Mouse (Mus musculus): ENCODE results near the gene Lpin2. TPM values are rescaled to one million over a fixed set of nuclear protein-coding genes. Genes with fewer than 3 reads are reported as not detected.

Lpin2 gene
- polyA plus RNA-seq, 1 experiment, result 30.2 TPM

DNA sequence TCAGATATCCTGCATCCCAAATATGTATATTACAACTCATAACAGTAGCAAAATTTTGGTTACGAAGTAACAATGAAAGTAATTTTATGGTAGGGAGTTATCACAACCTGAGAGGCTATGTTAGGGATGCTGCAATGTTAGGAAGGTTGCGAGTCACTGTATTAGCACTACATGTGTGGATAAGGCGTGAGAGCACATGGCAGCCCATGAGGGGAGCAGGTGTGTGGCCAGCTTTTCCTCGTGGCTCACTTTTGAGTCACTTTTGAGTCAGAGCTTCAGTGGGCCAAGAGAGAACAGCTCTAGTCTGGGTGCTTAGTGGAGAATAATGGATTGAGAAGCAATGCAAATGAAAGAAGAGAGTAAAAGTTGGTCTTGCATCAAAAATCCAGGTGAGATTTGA, 40.3 kb upstream of the Lpin2 start:
- Histone ChIP-seq H3K4me3 (replicated peaks; ENCODE audit: insufficient read depth, low read depth, low read length) (no peak overlapping the region), H3K4me1 (ENCODE audit: control insufficient read depth, insufficient read depth, low read length) (no peaks in the 10 kb centered on the region), H3K27me3 (ENCODE audit: control insufficient read depth, insufficient read depth, low read length) (no peaks in the 10 kb centered on the region), H3K27ac (ENCODE audit: insufficient read depth, low read length) (no peak overlapping the region)
- TF ChIP-seq POLR2A (IDR thresholded peaks at IDR 0.05; ENCODE audit: borderline replicate concordance, insufficient read depth, low read length) (no peak), CTCF (IDR thresholded peaks at IDR 0.05; ENCODE audit: borderline replicate concordance, insufficient read depth, low read depth, low read length) (no peak)
- DNase-seq, result no peak
- WGBS, result 55% methylated on average over 4 of the region's 4 CpGs

DNA sequence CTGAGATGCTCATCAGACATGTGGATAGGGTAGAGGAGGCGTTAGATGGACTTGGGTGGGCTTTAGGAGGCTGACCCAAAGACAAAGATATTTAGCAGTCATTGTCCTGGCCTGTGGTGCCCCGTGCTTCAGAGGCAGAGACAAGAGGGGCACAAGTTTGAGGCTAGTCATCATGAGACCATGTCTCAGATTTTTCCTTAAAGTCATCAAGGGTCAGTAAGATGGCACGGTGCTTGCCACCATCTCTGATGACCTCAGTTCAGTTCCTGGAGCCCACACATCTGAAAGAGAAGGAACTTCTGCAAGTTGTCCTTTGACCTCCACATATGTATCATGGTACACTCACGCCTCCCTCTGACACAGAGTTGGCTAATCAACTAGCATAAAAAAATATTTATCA, 39.2 kb upstream of the Lpin2 start:
- no peak overlapping the region for H3K27ac ChIP-seq (ENCODE audit: insufficient read depth, low read length)
- no peaks in the 10 kb centered on the region for H3K27me3 ChIP-seq (ENCODE audit: control insufficient read depth, insufficient read depth, low read length)
- no peak for DNase-seq
- no peak for TF ChIP-seq POLR2A (IDR thresholded peaks at IDR 0.05; ENCODE audit: borderline replicate concordance, insufficient read depth, low read length)
- no peak for TF ChIP-seq CTCF (IDR thresholded peaks at IDR 0.05; ENCODE audit: borderline replicate concordance, insufficient read depth, low read depth, low read length)
- no peak overlapping the region for H3K4me3 ChIP-seq (replicated peaks; ENCODE audit: insufficient read depth, low read depth, low read length)
- no peaks in the 10 kb centered on the region for H3K4me1 ChIP-seq (ENCODE audit: control insufficient read depth, insufficient read depth, low read length)
- 83% methylated on average over 4 of the region's 4 CpGs for WGBS

DNA sequence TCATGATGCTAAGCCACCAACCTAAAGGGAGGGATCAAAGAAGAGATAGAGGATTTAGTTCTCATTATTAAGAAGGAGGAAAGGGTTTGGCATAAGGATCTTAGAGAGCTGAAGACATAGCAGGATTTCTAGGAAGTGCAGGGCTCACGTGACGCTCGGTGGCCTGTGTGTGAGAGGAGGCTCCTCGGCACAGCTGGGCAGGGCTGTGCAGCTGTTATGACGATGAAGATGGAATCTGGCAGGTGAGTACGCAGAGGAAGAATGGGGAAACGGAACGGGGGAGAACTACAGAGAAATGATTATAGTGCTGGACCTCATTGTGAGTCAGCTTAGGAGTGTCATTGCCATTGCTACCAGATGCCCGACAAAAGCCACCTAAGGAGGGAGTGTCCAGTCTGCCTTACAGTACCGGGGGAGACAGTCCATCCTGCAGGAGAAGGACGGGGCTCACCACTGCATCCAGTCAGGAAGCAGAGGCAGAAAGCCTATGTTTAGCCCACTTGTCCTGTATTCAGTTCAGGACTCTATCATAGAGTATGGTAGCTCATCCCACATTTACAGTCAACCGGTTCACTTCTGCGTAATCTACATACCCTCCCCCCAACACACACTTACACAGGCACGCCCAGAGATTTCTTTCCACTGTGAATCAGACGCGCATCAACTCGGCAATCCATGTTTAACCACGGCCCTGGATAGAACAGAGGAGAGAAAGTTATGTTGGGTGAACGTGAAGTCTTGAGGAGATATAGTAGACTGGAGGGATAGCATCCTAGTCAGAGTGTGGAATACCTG, 37.8 kb upstream of the Lpin2 start:
- DNase-seq, result no peak
- H3K4me3 ChIP-seq (replicated peaks; ENCODE audit: insufficient read depth, low read depth, low read length), result no peak overlapping the region
- 85% methylated on average over 19 of the region's 19 CpGs for WGBS

DNA sequence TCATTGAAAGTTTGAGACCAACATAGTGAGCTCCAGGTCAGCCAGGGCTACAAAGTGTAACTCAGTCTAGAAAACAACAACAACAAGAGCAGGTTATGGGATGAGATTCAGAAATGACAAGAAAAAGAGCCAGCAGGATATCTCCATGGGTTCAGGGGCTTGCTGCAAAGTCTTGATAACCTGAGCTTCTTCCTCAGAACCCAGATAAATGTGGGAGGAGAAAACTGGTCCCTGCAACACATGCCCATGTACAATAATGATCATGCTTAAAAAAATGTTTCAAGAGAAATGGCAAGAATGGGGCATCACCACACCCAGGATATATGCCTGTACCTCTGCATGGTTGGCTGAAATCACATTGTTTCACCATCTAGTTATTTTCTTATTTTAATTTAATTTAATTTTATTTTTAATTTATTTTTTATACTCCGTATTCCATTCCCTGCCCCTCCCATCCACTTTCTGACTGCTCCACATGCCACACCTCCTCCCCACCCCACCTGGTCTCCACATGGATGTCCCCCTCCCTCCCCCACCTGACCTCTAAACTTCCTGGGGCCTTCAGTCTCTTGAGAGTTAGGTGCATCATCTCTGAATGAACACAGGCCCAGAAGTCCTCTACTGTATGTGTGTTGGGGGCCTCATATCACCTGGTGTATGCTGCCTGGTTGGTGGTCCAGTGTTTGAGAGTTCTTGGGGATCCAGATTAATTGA, 37.0 kb upstream of the Lpin2 start:
- no peaks in the 10 kb centered on the region for H3K4me1 ChIP-seq (ENCODE audit: control insufficient read depth, insufficient read depth, low read length)
- H3K27ac ChIP-seq (ENCODE audit: insufficient read depth, low read length), result no peak overlapping the region
- TF ChIP-seq CTCF (IDR thresholded peaks at IDR 0.05; ENCODE audit: borderline replicate concordance, insufficient read depth, low read depth, low read length) (no peak), POLR2A (IDR thresholded peaks at IDR 0.05; ENCODE audit: borderline replicate concordance, insufficient read depth, low read length) (no peak)
- H3K27me3 ChIP-seq (ENCODE audit: control insufficient read depth, insufficient read depth, low read length), result no peaks in the 10 kb centered on the region
- H3K4me3 ChIP-seq (replicated peaks; ENCODE audit: insufficient read depth, low read depth, low read length), result no peak overlapping the region
- no peak for DNase-seq
- 92% methylated on average over 1 of the region's 1 CpGs for WGBS

More for the DNA sequence above, 37.8 kb upstream of the Lpin2 start:
- H3K27ac ChIP-seq (ENCODE audit: insufficient read depth, low read length), result no peak overlapping the region
- H3K4me1 ChIP-seq (ENCODE audit: control insufficient read depth, insufficient read depth, low read length), result no peaks in the 10 kb centered on the region
- no peaks in the 10 kb centered on the region for H3K27me3 ChIP-seq (ENCODE audit: control insufficient read depth, insufficient read depth, low read length)
- no peak for TF ChIP-seq POLR2A (IDR thresholded peaks at IDR 0.05; ENCODE audit: borderline replicate concordance, insufficient read depth, low read length)
- no peak for TF ChIP-seq CTCF (IDR thresholded peaks at IDR 0.05; ENCODE audit: borderline replicate concordance, insufficient read depth, low read depth, low read length)

DNA sequence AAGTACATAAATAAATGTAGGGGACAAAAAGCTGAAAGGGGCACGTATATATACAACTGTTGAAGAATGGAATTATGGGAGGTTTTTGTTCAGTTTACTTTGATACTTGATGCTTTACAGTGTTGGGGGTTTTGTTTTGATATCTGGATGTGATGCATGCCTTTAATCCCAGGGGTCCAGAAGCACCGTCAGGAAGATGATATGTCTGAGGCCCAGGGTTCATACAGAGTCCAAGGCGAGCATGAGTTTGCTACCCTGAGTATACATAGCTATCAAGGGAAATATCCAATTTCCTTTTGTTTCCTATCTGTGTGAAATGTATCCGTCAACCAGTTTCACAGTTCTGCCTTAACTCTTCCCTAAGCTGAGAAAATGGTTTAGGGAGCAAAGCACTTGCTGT, 29.0 kb upstream of the Lpin2 start:
- H3K4me3 ChIP-seq (replicated peaks; ENCODE audit: insufficient read depth, low read depth, low read length), result no peak overlapping the region
- 80% methylated on average over 4 of the region's 4 CpGs for WGBS
- no peaks in the 10 kb centered on the region for H3K27me3 ChIP-seq (ENCODE audit: control insufficient read depth, insufficient read depth, low read length)
- H3K27ac ChIP-seq (ENCODE audit: insufficient read depth, low read length), result no peak overlapping the region
- no peaks in the 10 kb centered on the region for H3K4me1 ChIP-seq (ENCODE audit: control insufficient read depth, insufficient read depth, low read length)
- no peak for DNase-seq
- TF ChIP-seq POLR2A (IDR thresholded peaks at IDR 0.05; ENCODE audit: borderline replicate concordance, insufficient read depth, low read length), result no peak
- TF ChIP-seq CTCF (IDR thresholded peaks at IDR 0.05; ENCODE audit: borderline replicate concordance, insufficient read depth, low read depth, low read length), result no peak

DNA sequence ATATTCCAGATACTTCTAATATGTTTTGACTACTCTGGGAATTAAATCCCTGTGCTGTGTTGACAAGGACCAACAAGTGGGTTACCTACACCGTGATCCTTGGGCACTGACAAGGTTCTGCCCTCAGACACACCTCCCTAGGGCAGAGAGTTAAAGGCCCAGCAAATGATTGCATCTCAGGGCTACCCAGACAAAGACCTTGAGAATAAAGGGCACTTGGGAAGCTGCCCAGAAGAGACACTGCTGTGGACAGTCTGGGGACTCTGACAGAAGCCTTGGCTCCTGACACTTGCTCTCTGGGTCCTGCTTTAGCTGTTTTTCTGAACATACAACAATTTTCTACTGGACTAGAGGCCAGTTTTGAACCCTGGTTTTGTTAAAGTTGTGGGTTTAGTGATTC, 27.1 kb upstream of the Lpin2 start:
- H3K4me3 ChIP-seq (replicated peaks; ENCODE audit: insufficient read depth, low read depth, low read length), result no peak overlapping the region
- 62% methylated on average over 1 of the region's 1 CpGs for WGBS
- no peaks in the 10 kb centered on the region for H3K4me1 ChIP-seq (ENCODE audit: control insufficient read depth, insufficient read depth, low read length)
- no peak for DNase-seq
- no peak for TF ChIP-seq CTCF (IDR thresholded peaks at IDR 0.05; ENCODE audit: borderline replicate concordance, insufficient read depth, low read depth, low read length)
- no peak for TF ChIP-seq POLR2A (IDR thresholded peaks at IDR 0.05; ENCODE audit: borderline replicate concordance, insufficient read depth, low read length)
- H3K27me3 ChIP-seq (ENCODE audit: control insufficient read depth, insufficient read depth, low read length), result no peaks in the 10 kb centered on the region
- H3K27ac ChIP-seq (ENCODE audit: insufficient read depth, low read length), result no peak overlapping the region

DNA sequence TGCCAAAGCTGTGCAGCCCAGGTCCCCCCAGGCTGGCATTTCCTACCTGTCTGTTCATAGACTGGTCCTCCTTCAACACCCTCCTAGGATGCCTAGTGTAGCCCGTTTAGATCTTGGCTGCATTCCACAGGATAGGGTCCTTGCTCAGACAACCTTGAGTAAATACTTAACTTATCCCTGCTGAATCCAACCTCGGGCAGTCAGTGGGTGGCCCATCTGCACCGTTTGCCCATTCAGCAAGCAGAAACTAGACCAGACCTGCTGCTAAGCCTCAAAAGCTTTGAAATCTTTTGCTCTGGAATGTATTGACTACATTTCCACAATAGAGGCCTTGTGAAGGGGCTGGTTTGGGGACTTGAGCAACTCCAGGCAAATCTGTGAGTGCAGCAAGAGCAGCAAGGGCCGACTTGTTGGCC, 23.2 kb upstream of the Lpin2 start:
- Histone ChIP-seq H3K27ac (ENCODE audit: insufficient read depth, low read length) (no peak overlapping the region), H3K27me3 (ENCODE audit: control insufficient read depth, insufficient read depth, low read length) (no peaks in the 10 kb centered on the region), H3K4me1 (ENCODE audit: control insufficient read depth, insufficient read depth, low read length) (no peaks in the 10 kb centered on the region), H3K4me3 (replicated peaks; ENCODE audit: insufficient read depth, low read depth, low read length) (no peak overlapping the region)
- TF ChIP-seq CTCF (IDR thresholded peaks at IDR 0.05; ENCODE audit: borderline replicate concordance, insufficient read depth, low read depth, low read length) (no peak), POLR2A (IDR thresholded peaks at IDR 0.05; ENCODE audit: borderline replicate concordance, insufficient read depth, low read length) (no peak)
- WGBS, result 11% methylated on average over 4 of the region's 4 CpGs
- no peak for DNase-seq

DNA sequence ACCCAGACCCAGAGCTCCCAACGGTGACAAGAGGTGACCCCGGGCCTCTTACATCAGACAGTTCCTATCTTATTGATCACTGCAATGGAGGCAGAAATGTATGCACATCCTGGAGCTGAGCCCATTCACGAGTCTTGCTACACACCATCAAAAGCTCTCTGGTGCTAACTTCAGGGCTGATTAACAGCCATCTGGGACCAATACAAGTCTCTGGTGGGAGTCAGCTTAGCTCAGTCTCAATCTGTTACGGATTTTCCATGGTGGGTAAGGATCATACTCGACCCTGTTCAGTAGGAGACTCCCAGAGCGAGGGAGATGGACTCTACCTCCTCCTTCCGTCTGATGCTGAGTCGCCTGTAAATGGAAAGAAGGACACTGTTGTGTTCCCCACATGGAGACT, 22.6 kb upstream of the Lpin2 start:
- no peaks in the 10 kb centered on the region for H3K27me3 ChIP-seq (ENCODE audit: control insufficient read depth, insufficient read depth, low read length)
- no peak overlapping the region for H3K27ac ChIP-seq (ENCODE audit: insufficient read depth, low read length)
- no peaks in the 10 kb centered on the region for H3K4me1 ChIP-seq (ENCODE audit: control insufficient read depth, insufficient read depth, low read length)
- no peak overlapping the region for H3K4me3 ChIP-seq (replicated peaks; ENCODE audit: insufficient read depth, low read depth, low read length)
- WGBS, result 64% methylated on average over 8 of the region's 8 CpGs
- TF ChIP-seq CTCF (IDR thresholded peaks at IDR 0.05; ENCODE audit: borderline replicate concordance, insufficient read depth, low read depth, low read length) (no peak), POLR2A (IDR thresholded peaks at IDR 0.05; ENCODE audit: borderline replicate concordance, insufficient read depth, low read length) (no peak)
- no peak for DNase-seq
